Mouse (Mus musculus): ENCODE results near the gene Dnajb13. TPM values are rescaled to one million over a fixed set of nuclear protein-coding genes. Genes with fewer than 3 reads are reported as not detected.

The Dnajb13 gene
- total and polyA plus RNA-seq, 3 experiments = 0.16 TPM; not detected in 2

- TF ChIP-seq TAL1 (conservative IDR thresholded peaks at IDR 0.05; ENCODE audit: low read depth, low read length) (no peak), POLR2AphosphoS5 (IDR thresholded peaks at IDR 0.05; ENCODE audit: insufficient replicate concordance, low read depth, low read length) (no peak), GATA2 (IDR thresholded peaks at IDR 0.05; ENCODE audit: borderline replicate concordance, low read depth, low read length) (no peak), CTCF (IDR thresholded peaks at IDR 0.05; ENCODE audit: low read depth, low read length) (no peak), GATA1 (IDR thresholded peaks at IDR 0.05; ENCODE audit: borderline replicate concordance, low read length) (no peak)
- no peaks in the 10 kb centered on the region for H3K9me3 ChIP-seq (replicated peaks)
- DNase-seq (ENCODE audit: low spot score) (no peak), ATAC-seq (ENCODE audit: extremely low read depth, insufficient number of reproducible peaks, low FRiP score, poor library complexity, severe bottlenecking) (no peak)
- peaks cover 3% of the 10 kb centered on the region; the same call in 1 of the 2 replicates for H3K27me3 ChIP-seq (ENCODE audit: insufficient read depth, low read length)
- H3K4me3 ChIP-seq (ENCODE audit: low read depth, low read length) = no peak overlapping the region
- peaks cover 27% of the 10 kb centered on the region for H3K36me3 ChIP-seq (replicated peaks)
- H3K4me1 ChIP-seq (ENCODE audit: insufficient read depth, low read depth, low read length) = peaks cover 24% of the 10 kb centered on the region
Observed at GRCm38 (mm10) chr7:100473846-100474454, 40.8 kb downstream of the Dnajb13 start.

DNA sequence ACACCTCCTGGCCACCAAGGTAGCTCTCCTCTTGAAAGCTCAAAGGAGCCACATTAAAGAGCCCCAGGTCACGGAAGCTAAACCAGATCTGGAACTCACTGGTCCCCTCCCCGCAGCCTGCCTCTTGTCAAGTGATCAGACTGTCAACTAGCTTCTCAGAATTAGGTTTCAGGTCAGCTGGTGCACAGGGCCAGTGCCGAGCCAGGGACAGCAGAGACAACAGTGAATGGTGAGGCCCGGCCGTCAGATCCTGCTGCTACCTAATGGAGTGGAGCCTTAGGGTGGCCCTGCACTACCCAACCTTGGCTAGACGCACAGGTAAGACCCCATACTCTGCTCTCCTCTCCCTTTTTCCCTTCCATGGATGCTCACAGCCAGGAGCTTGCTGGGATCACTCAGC, 42.0 kb downstream of the Dnajb13 start, which contains the start of gene Ucp3:
Gene Ucp3, plus strand, starts transcription at position 214 of the 400 bp plus-strand sequence.
- Histone ChIP-seq H3K36me3 (replicated peaks) (peaks cover 37% of the 10 kb centered on the region), H3K4me1 (ENCODE audit: insufficient read depth, low read depth, low read length) (peaks cover 35% of the 10 kb centered on the region)
- no peak for ATAC-seq (ENCODE audit: extremely low read depth, insufficient number of reproducible peaks, low FRiP score, poor library complexity, severe bottlenecking)

GRCm38 (mm10) chr7:100471407-100471797, 43.4 kb downstream of the Dnajb13 start:
- no peak for TF ChIP-seq CTCF (IDR thresholded peaks at IDR 0.05; ENCODE audit: low read depth, low read length)
- TF ChIP-seq TAL1 (conservative IDR thresholded peaks at IDR 0.05; ENCODE audit: low read depth, low read length) = no peak
- TF ChIP-seq POLR2AphosphoS5 (IDR thresholded peaks at IDR 0.05; ENCODE audit: insufficient replicate concordance, low read depth, low read length) = no peak
- TF ChIP-seq GATA1 (IDR thresholded peaks at IDR 0.05; ENCODE audit: borderline replicate concordance, low read length) = no peak
- TF ChIP-seq GATA2 (IDR thresholded peaks at IDR 0.05; ENCODE audit: borderline replicate concordance, low read depth, low read length) = no peak
- ATAC-seq (ENCODE audit: extremely low read depth, insufficient number of reproducible peaks, low FRiP score, poor library complexity, severe bottlenecking) = no peak
- no peak overlapping the region for H3K4me3 ChIP-seq (ENCODE audit: low read depth, low read length)
- H3K4me1 ChIP-seq (ENCODE audit: insufficient read depth, low read depth, low read length) = peaks cover 49% of the 10 kb centered on the region
- peaks cover 37% of the 10 kb centered on the region for H3K36me3 ChIP-seq (replicated peaks)
- no peaks in the 10 kb centered on the region for H3K9me3 ChIP-seq (replicated peaks)
- H3K27me3 ChIP-seq (ENCODE audit: insufficient read depth, low read length) = no peaks in the 10 kb centered on the region
- DNase-seq (ENCODE audit: low spot score) = no peak

More for the DNA sequence above, 42.0 kb downstream of the Dnajb13 start, which contains the start of gene Ucp3:
- no peak for DNase-seq (ENCODE audit: low spot score)
- H3K9me3 ChIP-seq (replicated peaks) = no peaks in the 10 kb centered on the region
- H3K4me3 ChIP-seq (ENCODE audit: low read depth, low read length) = no peak within 1 kb of the TSS
- H3K27me3 ChIP-seq (ENCODE audit: insufficient read depth, low read length) = peaks cover 3% of the 10 kb centered on the region; the same call in 1 of the 2 replicates
- TF ChIP-seq CTCF (IDR thresholded peaks at IDR 0.05; ENCODE audit: low read depth, low read length) (no peak), GATA2 (IDR thresholded peaks at IDR 0.05; ENCODE audit: borderline replicate concordance, low read depth, low read length) (no peak), TAL1 (conservative IDR thresholded peaks at IDR 0.05; ENCODE audit: low read depth, low read length) (no peak), POLR2AphosphoS5 (IDR thresholded peaks at IDR 0.05; ENCODE audit: insufficient replicate concordance, low read depth, low read length) (no peak), GATA1 (IDR thresholded peaks at IDR 0.05; ENCODE audit: borderline replicate concordance, low read length) (no peak)

DNA sequence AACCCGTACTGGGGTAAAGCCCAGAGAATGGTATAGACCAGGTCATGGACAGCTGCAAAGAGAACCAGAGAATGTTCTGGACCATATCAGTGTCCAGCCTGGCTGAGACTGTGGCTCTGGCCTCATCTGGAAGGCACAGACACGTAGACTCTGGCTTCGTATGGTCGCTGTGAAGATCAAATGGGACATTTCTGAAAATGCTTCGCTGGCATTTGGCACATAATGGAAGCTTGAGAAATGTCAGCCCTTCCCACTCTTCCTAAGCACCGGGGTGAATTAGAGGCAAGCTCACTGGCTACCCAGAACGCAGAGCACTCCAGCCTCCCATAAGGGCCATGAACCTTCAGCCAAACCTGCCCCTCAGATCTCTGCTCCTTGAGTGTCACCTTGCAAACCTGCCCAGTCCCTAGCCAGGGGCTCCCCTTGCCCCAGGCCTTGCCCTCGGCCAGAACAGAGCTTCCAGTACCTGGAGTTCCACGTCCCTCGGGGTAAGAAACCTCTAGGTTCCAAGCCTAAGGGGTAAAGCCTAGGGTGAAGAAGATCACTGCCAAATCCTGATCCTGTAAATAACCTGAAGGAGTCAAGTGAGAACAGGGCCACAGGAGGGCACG, 43.9 kb downstream of the Dnajb13 start:
- no peaks in the 10 kb centered on the region for H3K27me3 ChIP-seq (ENCODE audit: insufficient read depth, low read length)
- H3K4me1 ChIP-seq (ENCODE audit: insufficient read depth, low read depth, low read length) = peaks cover 54% of the 10 kb centered on the region
- TF ChIP-seq POLR2AphosphoS5 (IDR thresholded peaks at IDR 0.05; ENCODE audit: insufficient replicate concordance, low read depth, low read length) (no peak), GATA1 (IDR thresholded peaks at IDR 0.05; ENCODE audit: borderline replicate concordance, low read length) (no peak), CTCF (IDR thresholded peaks at IDR 0.05; ENCODE audit: low read depth, low read length) (no peak), TAL1 (conservative IDR thresholded peaks at IDR 0.05; ENCODE audit: low read depth, low read length) (no peak), GATA2 (IDR thresholded peaks at IDR 0.05; ENCODE audit: borderline replicate concordance, low read depth, low read length) (no peak)
- ATAC-seq (ENCODE audit: extremely low read depth, insufficient number of reproducible peaks, low FRiP score, poor library complexity, severe bottlenecking) (no peak), DNase-seq (ENCODE audit: low spot score) (no peak)
- H3K36me3 ChIP-seq (replicated peaks) = peaks cover 37% of the 10 kb centered on the region
- H3K9me3 ChIP-seq (replicated peaks) = no peaks in the 10 kb centered on the region
- H3K4me3 ChIP-seq (ENCODE audit: low read depth, low read length) = no peak overlapping the region

DNA sequence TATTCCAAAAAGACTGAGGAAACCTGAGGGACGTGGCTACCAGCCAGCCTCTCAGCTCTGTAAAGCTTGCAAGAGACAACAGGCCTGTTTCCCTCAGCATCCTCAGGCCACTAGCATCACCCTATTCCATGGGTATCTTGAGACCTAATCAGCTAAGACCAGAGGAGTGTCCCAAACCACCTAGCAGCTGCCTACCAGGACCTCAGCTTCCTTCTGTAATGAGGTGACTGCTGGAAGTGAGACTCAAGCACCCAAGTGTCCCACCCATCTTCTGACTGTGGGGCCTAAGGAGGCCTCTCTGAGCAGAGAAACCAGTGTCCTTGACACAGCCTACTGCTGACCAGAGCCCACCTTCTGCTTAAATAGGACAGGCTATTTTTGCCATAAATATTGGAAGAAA, 45.3 kb downstream of the Dnajb13 start:
- Histone ChIP-seq H3K27me3 (ENCODE audit: insufficient read depth, low read length) (no peaks in the 10 kb centered on the region), H3K36me3 (replicated peaks) (peaks cover 49% of the 10 kb centered on the region), H3K4me1 (ENCODE audit: insufficient read depth, low read depth, low read length) (peaks cover 68% of the 10 kb centered on the region), H3K9me3 (replicated peaks) (no peaks in the 10 kb centered on the region), H3K4me3 (ENCODE audit: low read depth, low read length) (no peak overlapping the region)
- DNase-seq (ENCODE audit: low spot score) (no peak), ATAC-seq (ENCODE audit: extremely low read depth, insufficient number of reproducible peaks, low FRiP score, poor library complexity, severe bottlenecking) (no peak)
- TF ChIP-seq TAL1 (conservative IDR thresholded peaks at IDR 0.05; ENCODE audit: low read depth, low read length) = no peak
- no peak for TF ChIP-seq GATA1 (IDR thresholded peaks at IDR 0.05; ENCODE audit: borderline replicate concordance, low read length)
- no peak for TF ChIP-seq CTCF (IDR thresholded peaks at IDR 0.05; ENCODE audit: low read depth, low read length)
- no peak for TF ChIP-seq POLR2AphosphoS5 (IDR thresholded peaks at IDR 0.05; ENCODE audit: insufficient replicate concordance, low read depth, low read length)
- TF ChIP-seq GATA2 (IDR thresholded peaks at IDR 0.05; ENCODE audit: borderline replicate concordance, low read depth, low read length) = no peak

GRCm38 (mm10) chr7:100468761-100469160, 46.0 kb downstream of the Dnajb13 start:
- no peak for DNase-seq (ENCODE audit: low spot score)
- Histone ChIP-seq H3K9me3 (replicated peaks) (no peaks in the 10 kb centered on the region), H3K27me3 (ENCODE audit: insufficient read depth, low read length) (no peaks in the 10 kb centered on the region), H3K36me3 (replicated peaks) (peaks cover 57% of the 10 kb centered on the region), H3K4me3 (ENCODE audit: low read depth, low read length) (no peak overlapping the region), H3K4me1 (ENCODE audit: insufficient read depth, low read depth, low read length) (peaks cover 71% of the 10 kb centered on the region)
- no peak for ATAC-seq (ENCODE audit: extremely low read depth, insufficient number of reproducible peaks, low FRiP score, poor library complexity, severe bottlenecking)
- TF ChIP-seq GATA2 (IDR thresholded peaks at IDR 0.05; ENCODE audit: borderline replicate concordance, low read depth, low read length) (no peak), POLR2AphosphoS5 (IDR thresholded peaks at IDR 0.05; ENCODE audit: insufficient replicate concordance, low read depth, low read length) (no peak), CTCF (IDR thresholded peaks at IDR 0.05; ENCODE audit: low read depth, low read length) (no peak), GATA1 (IDR thresholded peaks at IDR 0.05; ENCODE audit: borderline replicate concordance, low read length) (no peak), TAL1 (conservative IDR thresholded peaks at IDR 0.05; ENCODE audit: low read depth, low read length) (no peak)
